Mouse (Mus musculus): Measurements from ENCODE around the gene Emsy. TPM values are rescaled to one million over a fixed set of nuclear protein-coding genes. Genes with fewer than 3 reads are reported as not detected.

Emsy gene
- polyA plus RNA-seq, 1 experiment from 2014 or later: 33.1 TPM

DNA sequence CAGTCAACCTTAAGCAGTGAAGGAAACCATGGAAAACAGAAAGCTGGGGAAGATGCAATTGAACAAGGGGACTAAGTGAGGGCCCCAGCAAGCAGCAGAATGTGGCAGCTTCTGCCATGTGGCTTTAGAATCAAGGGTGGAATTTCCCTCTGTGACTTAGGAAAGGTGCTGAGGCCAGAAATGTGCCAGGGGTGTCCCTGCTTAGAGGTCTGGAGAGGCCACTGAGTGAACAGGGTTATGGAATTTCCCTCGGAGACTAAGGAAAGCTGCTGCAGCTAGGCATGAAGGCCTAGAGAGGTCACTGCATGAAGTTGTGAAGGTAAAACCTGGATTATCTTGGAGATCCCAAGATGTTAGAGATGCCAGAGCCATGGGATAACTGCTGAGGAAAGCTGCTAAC is 33.5 kb upstream of the Emsy start:
- Histone ChIP-seq H3K27ac (peak overlapping the region; percentile 55; the same call in 1 of the 2 replicates), H3K9ac (no peak overlapping the region), H3K36me3 (no peaks in the 10 kb centered on the region), H3K9me3 (no peaks in the 10 kb centered on the region), H3K4me2 (replicated peaks) (no peak overlapping the region), H3K4me1 (peaks cover 52% of the 10 kb centered on the region), H3K27me3 (no peaks in the 10 kb centered on the region), H3K4me3 (no peak overlapping the region)
- ATAC-seq (ENCODE audit: low FRiP score, low read depth): no peak
- 86% methylated on average over 1 of the region's 1 CpGs for WGBS

DNA sequence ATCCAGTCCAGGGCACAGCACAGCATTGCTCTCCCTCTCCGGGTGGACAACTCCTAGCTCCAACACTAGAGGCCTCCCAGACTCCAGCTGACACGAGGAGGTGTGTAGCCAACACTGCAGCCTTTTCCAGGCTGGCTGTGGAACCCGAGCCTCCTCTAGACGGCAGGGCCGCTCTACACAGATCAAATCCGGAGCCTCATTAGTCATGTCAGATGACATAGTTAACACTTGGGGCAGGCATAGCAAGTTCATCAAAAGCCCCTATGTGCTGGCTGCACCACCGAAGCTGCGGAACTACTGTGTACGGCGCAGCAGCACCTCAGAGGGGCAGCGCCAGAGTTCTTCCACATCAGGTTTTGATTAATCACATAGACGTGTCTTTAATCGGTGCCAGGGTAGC is 29.3 kb upstream of the Emsy start:
- Histone ChIP-seq H3K9ac (0 out of 2 replicates have a peak overlapping the region, but pooled peaks have one; percentile 13), H3K27ac (peak overlapping the region; percentile 49; the same call in 1 of the 2 replicates), H3K27me3 (peaks cover 5% of the 10 kb centered on the region; the same call in 1 of the 2 replicates), H3K4me1 (peaks cover 47% of the 10 kb centered on the region), H3K4me3 (peak overlapping the region; percentile 22; the same call in 1 of the 2 replicates), H3K9me3 (no peaks in the 10 kb centered on the region), H3K36me3 (no peaks in the 10 kb centered on the region), H3K4me2 (replicated peaks) (peak overlapping the region; percentile 55)
- 10% methylated on average over 13 of the region's 13 CpGs for WGBS
- peak; percentile 93 for ATAC-seq (ENCODE audit: low FRiP score, low read depth)

DNA sequence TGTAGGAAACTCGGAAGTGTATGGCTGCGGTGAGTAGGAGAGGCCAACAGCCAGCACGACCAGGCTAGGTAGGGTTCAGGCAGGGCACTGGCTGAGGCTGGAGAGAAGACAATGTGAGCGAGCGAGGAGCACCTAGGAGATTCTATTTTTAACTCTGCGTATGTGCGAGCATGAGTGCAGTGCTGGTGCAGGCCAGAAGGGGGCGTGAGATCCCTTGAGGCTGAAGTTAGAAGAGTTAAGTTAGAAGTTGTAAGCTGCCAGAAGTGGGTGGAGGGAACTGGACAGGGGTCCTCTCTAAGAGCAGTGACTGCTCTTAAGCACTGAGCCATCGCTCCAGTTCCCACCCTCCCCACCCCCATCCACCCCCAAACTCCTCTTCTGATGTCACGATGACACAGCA is 26.2 kb upstream of the Emsy start:
- H3K9me3 ChIP-seq: no peaks in the 10 kb centered on the region
- no peaks in the 10 kb centered on the region for H3K36me3 ChIP-seq
- 90% methylated on average over 10 of the region's 10 CpGs for WGBS
- H3K9ac ChIP-seq: no peak overlapping the region
- peaks cover 10% of the 10 kb centered on the region; the same call in 1 of the 2 replicates for H3K27me3 ChIP-seq
- no peak overlapping the region for H3K27ac ChIP-seq
- ATAC-seq (ENCODE audit: low FRiP score, low read depth): no peak
- H3K4me1 ChIP-seq: peaks cover 45% of the 10 kb centered on the region
- H3K4me3 ChIP-seq: no peak overlapping the region
- H3K4me2 ChIP-seq (replicated peaks): no peak overlapping the region

GRCm38 (mm10) chr7:98680691-98681090 is 24.1 kb upstream of the Emsy start:
- no peak for ATAC-seq (ENCODE audit: low FRiP score, low read depth)
- WGBS: 55% methylated on average over 2 of the region's 2 CpGs

GRCm38 (mm10) chr7:98678441-98678840 is 21.9 kb upstream of the Emsy start:
- ATAC-seq (ENCODE audit: low FRiP score, low read depth): no peak
- peaks cover 25% of the 10 kb centered on the region for H3K4me1 ChIP-seq
- no peak overlapping the region for H3K4me3 ChIP-seq
- 0 out of 2 replicates have a peak, but pooled peaks cover 6% of the 10 kb centered on the region for H3K27me3 ChIP-seq
- H3K9me3 ChIP-seq: no peaks in the 10 kb centered on the region
- H3K36me3 ChIP-seq: no peaks in the 10 kb centered on the region
- no peak overlapping the region for H3K4me2 ChIP-seq (replicated peaks)
- WGBS: 45% methylated on average over 7 of the region's 7 CpGs
- H3K27ac ChIP-seq: no peak overlapping the region
- no peak overlapping the region for H3K9ac ChIP-seq

More at GRCm38 (mm10) chr7:98680691-98681090, 24.1 kb upstream of the Emsy start:
- no peak overlapping the region for H3K4me2 ChIP-seq (replicated peaks)
- peaks cover 36% of the 10 kb centered on the region for H3K4me1 ChIP-seq
- H3K36me3 ChIP-seq: no peaks in the 10 kb centered on the region
- H3K27me3 ChIP-seq: peaks cover 10% of the 10 kb centered on the region; the same call in 1 of the 2 replicates
- H3K9me3 ChIP-seq: no peaks in the 10 kb centered on the region
- no peak overlapping the region for H3K4me3 ChIP-seq
- H3K27ac ChIP-seq: no peak overlapping the region
- H3K9ac ChIP-seq: no peak overlapping the region

DNA sequence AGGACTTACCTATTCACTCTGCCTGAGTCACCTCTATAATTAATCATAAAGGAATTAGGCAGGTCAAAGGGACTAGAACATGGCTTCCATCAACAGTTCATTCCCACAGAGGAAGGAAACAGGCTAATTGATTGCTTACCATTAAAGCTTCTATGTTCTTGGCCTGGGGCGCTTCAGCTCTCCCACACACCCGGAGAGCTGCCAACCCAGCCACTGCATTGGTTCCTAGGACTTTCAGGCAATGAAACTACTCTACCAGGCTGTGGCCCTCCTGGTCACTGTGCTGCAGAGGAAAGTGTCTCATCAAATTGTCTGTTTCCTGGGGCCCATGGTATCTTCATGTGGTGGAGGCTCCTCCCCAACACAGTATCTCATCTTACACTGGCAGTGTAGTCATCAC is 20.9 kb upstream of the Emsy start:
- no peak overlapping the region for H3K4me3 ChIP-seq
- no peak overlapping the region for H3K4me2 ChIP-seq (replicated peaks)
- WGBS: 26% methylated on average over 2 of the region's 2 CpGs
- 0 out of 2 replicates have a peak, but pooled peaks cover 6% of the 10 kb centered on the region for H3K27me3 ChIP-seq
- no peak for ATAC-seq (ENCODE audit: low FRiP score, low read depth)
- H3K9me3 ChIP-seq: no peaks in the 10 kb centered on the region
- H3K27ac ChIP-seq: no peak overlapping the region
- H3K4me1 ChIP-seq: peaks cover 29% of the 10 kb centered on the region
- no peak overlapping the region for H3K9ac ChIP-seq
- no peaks in the 10 kb centered on the region for H3K36me3 ChIP-seq

DNA sequence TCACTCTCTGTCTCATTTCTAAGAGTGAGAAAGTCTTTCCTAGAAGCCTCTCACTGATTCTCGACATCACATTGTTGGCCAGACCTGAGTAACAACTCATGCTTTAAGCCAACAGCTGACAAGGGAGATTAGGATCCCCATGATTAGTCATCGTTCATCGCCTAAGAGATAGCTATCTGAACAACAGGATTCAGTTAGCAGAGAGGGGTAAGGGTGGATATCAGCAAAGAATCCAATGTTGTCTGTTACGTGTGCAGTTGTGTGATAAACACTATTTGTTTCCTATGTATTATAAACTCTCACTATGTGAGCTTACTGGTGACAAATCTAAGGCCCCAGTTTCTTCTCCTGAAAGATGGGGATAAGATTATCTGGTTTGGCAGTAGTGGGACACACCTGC is 17.8 kb upstream of the Emsy start:
- peaks cover 31% of the 10 kb centered on the region for H3K4me1 ChIP-seq
- no peaks in the 10 kb centered on the region for H3K27me3 ChIP-seq
- H3K36me3 ChIP-seq: no peaks in the 10 kb centered on the region
- no peak overlapping the region for H3K9ac ChIP-seq
- no peak overlapping the region for H3K27ac ChIP-seq
- 79% methylated on average over 4 of the region's 4 CpGs for WGBS
- no peak overlapping the region for H3K4me2 ChIP-seq (replicated peaks)
- H3K4me3 ChIP-seq: no peak overlapping the region
- no peak for ATAC-seq (ENCODE audit: low FRiP score, low read depth)
- H3K9me3 ChIP-seq: no peaks in the 10 kb centered on the region

- WGBS: 29% methylated on average over 11 of the region's 11 CpGs
- peaks cover 39% of the 10 kb centered on the region for H3K4me1 ChIP-seq
- H3K27me3 ChIP-seq: no peaks in the 10 kb centered on the region
- peak overlapping the region; percentile 9; the same call in 1 of the 2 replicates for H3K4me2 ChIP-seq (replicated peaks)
- no peaks in the 10 kb centered on the region for H3K36me3 ChIP-seq
- ATAC-seq (ENCODE audit: low FRiP score, low read depth): peak; percentile 81
- no peak overlapping the region for H3K4me3 ChIP-seq
- no peaks in the 10 kb centered on the region for H3K9me3 ChIP-seq
- H3K9ac ChIP-seq: 0 out of 2 replicates have a peak overlapping the region, but pooled peaks have one; percentile 31
- H3K27ac ChIP-seq: peak overlapping the region; percentile 55; the same call in 1 of the 2 replicates
Observed at GRCm38 (mm10) chr7:98672241-98672955, 15.8 kb upstream of the Emsy start.

DNA sequence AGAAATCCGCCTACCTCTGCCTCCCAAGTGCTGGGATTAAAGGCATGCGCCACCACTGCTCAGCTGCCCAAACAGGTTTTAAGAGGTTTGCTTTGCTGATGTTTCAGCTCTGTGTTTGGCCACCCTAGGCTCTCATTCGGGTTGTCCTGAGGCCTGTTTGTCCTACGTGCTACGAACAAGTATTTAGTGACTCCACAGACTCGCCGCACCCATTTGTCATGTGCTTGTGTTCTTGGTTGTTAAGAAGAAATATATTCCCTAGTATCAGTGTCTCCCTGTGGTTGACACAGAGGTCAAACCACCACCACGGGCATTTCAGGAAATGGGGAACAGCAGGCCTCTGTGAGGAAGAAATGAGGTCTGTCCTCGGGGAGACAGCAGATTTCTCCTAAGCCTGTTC is 14.8 kb upstream of the Emsy start:
- Histone ChIP-seq H3K4me3 (no peak overlapping the region), H3K36me3 (no peaks in the 10 kb centered on the region), H3K9ac (no peak overlapping the region), H3K27me3 (no peaks in the 10 kb centered on the region), H3K9me3 (no peaks in the 10 kb centered on the region), H3K27ac (peak overlapping the region; percentile 55; the same call in 1 of the 2 replicates), H3K4me2 (replicated peaks) (no peak overlapping the region), H3K4me1 (peaks cover 40% of the 10 kb centered on the region)
- WGBS: 46% methylated on average over 9 of the region's 9 CpGs
- no peak for ATAC-seq (ENCODE audit: low FRiP score, low read depth)

DNA sequence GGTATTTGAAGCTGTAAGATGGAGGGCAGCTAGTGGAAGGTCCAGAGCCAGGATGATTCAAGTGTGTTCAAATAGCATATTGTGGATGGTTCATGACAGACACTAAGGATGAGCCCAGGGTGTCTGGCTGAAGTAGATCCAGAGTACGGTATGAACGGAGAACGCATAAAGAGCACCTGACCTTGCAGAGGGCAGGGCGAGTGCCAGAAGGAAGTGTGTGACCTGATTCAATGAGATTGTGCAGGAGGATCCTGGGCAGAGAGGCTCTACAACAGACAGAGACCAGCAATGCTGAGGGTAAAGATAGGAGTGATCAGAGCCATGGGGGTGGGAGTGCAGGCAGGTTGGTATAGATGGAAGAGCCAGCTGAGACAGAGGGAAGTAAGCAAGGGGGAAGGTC is 14.2 kb upstream of the Emsy start:
- Histone ChIP-seq H3K9me3 (no peaks in the 10 kb centered on the region), H3K4me2 (replicated peaks) (no peak overlapping the region), H3K36me3 (no peaks in the 10 kb centered on the region), H3K4me3 (no peak overlapping the region), H3K27ac (no peak overlapping the region), H3K27me3 (no peaks in the 10 kb centered on the region), H3K4me1 (peaks cover 40% of the 10 kb centered on the region), H3K9ac (no peak overlapping the region)
- ATAC-seq (ENCODE audit: low FRiP score, low read depth): no peak
- WGBS: 90% methylated on average over 4 of the region's 4 CpGs

GRCm38 (mm10) chr7:98667956-98668746 is 11.6 kb upstream of the Emsy start:
- peak overlapping the region; percentile 56 for H3K27ac ChIP-seq
- H3K4me3 ChIP-seq: no peak overlapping the region
- H3K27me3 ChIP-seq: no peaks in the 10 kb centered on the region
- no peaks in the 10 kb centered on the region for H3K9me3 ChIP-seq
- ATAC-seq (ENCODE audit: low FRiP score, low read depth): peak; percentile 72
- no peaks in the 10 kb centered on the region for H3K36me3 ChIP-seq
- 48% methylated on average over 6 of the region's 6 CpGs for WGBS
- H3K9ac ChIP-seq: no peak overlapping the region
- H3K4me1 ChIP-seq: peaks cover 39% of the 10 kb centered on the region
- no peak overlapping the region for H3K4me2 ChIP-seq (replicated peaks)

DNA sequence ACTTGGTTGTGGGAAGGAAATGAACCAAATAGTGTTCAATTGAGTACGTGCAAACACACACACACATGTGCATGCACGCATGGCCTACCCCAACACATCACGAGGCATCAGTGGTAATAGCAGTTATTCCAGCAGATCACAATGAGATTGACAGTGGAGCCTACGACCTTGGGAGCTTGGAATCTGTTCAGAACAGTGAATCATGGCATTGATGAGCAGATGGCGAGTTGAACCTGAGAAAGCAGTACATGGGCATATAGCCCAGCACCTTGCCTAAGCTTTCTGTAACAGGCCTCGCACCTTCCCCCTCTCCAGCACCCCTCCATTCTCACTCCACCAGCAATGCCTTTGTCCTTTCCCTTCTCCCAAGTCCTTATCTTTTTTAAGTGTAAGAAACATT is 9.1 kb upstream of the Emsy start:
- WGBS: 78% methylated on average over 6 of the region's 6 CpGs
- no peak overlapping the region for H3K4me2 ChIP-seq (replicated peaks)
- no peak overlapping the region for H3K9ac ChIP-seq
- H3K27ac ChIP-seq: no peak overlapping the region
- no peak for ATAC-seq (ENCODE audit: low FRiP score, low read depth)
- no peaks in the 10 kb centered on the region for H3K27me3 ChIP-seq
- H3K36me3 ChIP-seq: no peaks in the 10 kb centered on the region
- no peak overlapping the region for H3K4me3 ChIP-seq
- H3K4me1 ChIP-seq: peaks cover 21% of the 10 kb centered on the region
- no peaks in the 10 kb centered on the region for H3K9me3 ChIP-seq
